ENCODE assay signal across 20 mouse cellular contexts in genomic region chrX:159018955-159019354, GRCm38 (mm10).
"Had no signal": no experiment of that assay in that cellular context is flagged by ENCODE, and none has a peak within 500 bp of the region (broad histone marks: within the 10 kb centered on the region; RNA-seq: fewer than 3 reads in every experiment).

No protein-coding gene starts in this region.

- DNase-seq: kidney, postnatal 14 days; kidney, postnatal 4 days; left cerebral cortex, postnatal 4 days; liver, postnatal 0 days; lung, embryonic 14.5 days; right cerebral cortex, adult 18-20 months; right cerebral cortex, postnatal 14 days; right cerebral cortex, postnatal 4 days; thymus, postnatal 25 days had no signal

- H3K4me3 ChIP-seq: limb, embryonic 12.5 days; limb, embryonic 15.5 days; midbrain, embryonic 10.5 days; midbrain, embryonic 13.5 days; neural tube, embryonic 12.5 days; neural tube, embryonic 15.5 days; stomach, embryonic 15.5 days had no signal

- H3K36me3 ChIP-seq: limb, embryonic 12.5 days; limb, embryonic 15.5 days; midbrain, embryonic 10.5 days; midbrain, embryonic 13.5 days; neural tube, embryonic 12.5 days; neural tube, embryonic 15.5 days; stomach, embryonic 15.5 days had no signal

- H3K27me3 ChIP-seq: limb, embryonic 15.5 days; midbrain, embryonic 13.5 days; neural tube, embryonic 12.5 days; neural tube, embryonic 15.5 days; stomach, embryonic 15.5 days had no signal

- ATAC-seq: liver, postnatal 0 days; lung, postnatal 0 days; midbrain, embryonic 13.5 days had no signal

- H3K27ac ChIP-seq: limb, embryonic 12.5 days; limb, embryonic 15.5 days; liver, embryonic 14.5 days; macrophage; midbrain, embryonic 10.5 days; midbrain, embryonic 13.5 days; neural tube, embryonic 12.5 days; neural tube, embryonic 15.5 days; stomach, embryonic 15.5 days had no signal

- H3K9me3 ChIP-seq: limb, embryonic 12.5 days; limb, embryonic 15.5 days; midbrain, embryonic 10.5 days; midbrain, embryonic 13.5 days; neural tube, embryonic 12.5 days; neural tube, embryonic 15.5 days; stomach, embryonic 15.5 days had no signal

- H3K4me2 ChIP-seq: limb, embryonic 12.5 days; limb, embryonic 15.5 days; liver, embryonic 11.5 days; lung, embryonic 14.5 days; midbrain, embryonic 13.5 days; neural tube, embryonic 12.5 days; neural tube, embryonic 15.5 days; stomach, embryonic 15.5 days had no signal

- H3K4me1 ChIP-seq: limb, embryonic 12.5 days; limb, embryonic 15.5 days; midbrain, embryonic 10.5 days; midbrain, embryonic 13.5 days; neural tube, embryonic 12.5 days; neural tube, embryonic 15.5 days; stomach, embryonic 15.5 days had no signal

- H3K9ac ChIP-seq: limb, embryonic 12.5 days; limb, embryonic 15.5 days; liver, embryonic 14.5 days; liver, postnatal 0 days; lung, embryonic 14.5 days; midbrain, embryonic 13.5 days; neural tube, embryonic 12.5 days; neural tube, embryonic 15.5 days; stomach, embryonic 15.5 days had no signal
